Comparison of ENCODE assay signal across 9 mouse cellular contexts in genomic region chr14:24253611-24254202, GRCm38 (mm10). TPM values are rescaled to one million over a fixed set of nuclear protein-coding genes. Genes with fewer than 3 reads are reported as not detected.
A peak's percentile ranks its signal among the peaks of the same experiment; 100 is the strongest.
DNase-seq lines count a peak whose midpoint lies in the region; ATAC-seq lines count a peak whose summit lies in the region.
"Had no signal": no experiment of that assay in that cellular context is flagged by ENCODE, and none has a peak within 500 bp of the region (broad histone marks: within the 10 kb centered on the region; RNA-seq: fewer than 3 reads in every experiment).

No protein-coding gene starts in this region.

- no peaks in the 10 kb centered on the region for H3K36me3 ChIP-seq in embryonic facial prominence, embryonic 15.5 days
- H3K36me3 ChIP-seq in midbrain, embryonic 12.5 days, result no peaks in the 10 kb centered on the region

- ATAC-seq in embryonic facial prominence, embryonic 15.5 days (ENCODE audit: insufficient number of reproducible peaks, low FRiP score, low TSS enrichment, low read depth), result peak; percentile 88
- ATAC-seq in midbrain, embryonic 12.5 days (ENCODE audit: low FRiP score, low read depth), result peak; percentile 65

- peaks cover 26% of the 10 kb centered on the region for H3K4me1 ChIP-seq in embryonic facial prominence, embryonic 15.5 days
- H3K4me1 ChIP-seq in midbrain, embryonic 12.5 days, result peaks cover 13% of the 10 kb centered on the region

- WGBS in embryonic facial prominence, embryonic 15.5 days, result 3% methylated on average over 8 of the region's 8 CpGs
- 6% methylated on average over 8 of the region's 8 CpGs for WGBS in midbrain, embryonic 12.5 days

- peak overlapping the region; percentile 91 for H3K27ac ChIP-seq in embryonic facial prominence, embryonic 15.5 days (replicated peaks)
- H3K27ac ChIP-seq in midbrain, embryonic 12.5 days (replicated peaks), result peak overlapping the region; percentile 7; the same call in 1 of the 2 replicates

- H3K9ac ChIP-seq in embryonic facial prominence, embryonic 15.5 days, result no peak overlapping the region
- H3K9ac ChIP-seq in midbrain, embryonic 12.5 days (replicated peaks), result no peak overlapping the region

- DNase-seq in adrenal gland, postnatal 10 days, result peak; percentile 34
- DNase-seq in adrenal gland, postnatal 4 days (ENCODE audit: low spot score in 2 of 2), result no peak
- peak; percentile 50 for DNase-seq in kidney, adult 18-20 months
- no peak for DNase-seq in natural killer cell, adult 2 months (ENCODE audit: low spot score in 2 of 2)
- DNase-seq in cerebellum, adult 8-10 months, result no peak
- DNase-seq in frontal cortex, adult 2 months (ENCODE audit: extremely low spot score in 1 of 2, low spot score in 1 of 2), result no peak

- no peak overlapping the region for H3K4me3 ChIP-seq in embryonic facial prominence, embryonic 15.5 days (replicated peaks)
- H3K4me3 ChIP-seq in midbrain, embryonic 12.5 days, result no peak overlapping the region

- H3K4me2 ChIP-seq in embryonic facial prominence, embryonic 15.5 days (replicated peaks), result peak overlapping the region; percentile 39
- peak overlapping the region; percentile 29 for H3K4me2 ChIP-seq in midbrain, embryonic 12.5 days (replicated peaks)

- no peaks in the 10 kb centered on the region for H3K9me3 ChIP-seq in embryonic facial prominence, embryonic 15.5 days (replicated peaks)
- H3K9me3 ChIP-seq in midbrain, embryonic 12.5 days, result no peaks in the 10 kb centered on the region

- H3K27me3 ChIP-seq in embryonic facial prominence, embryonic 15.5 days, result no peaks in the 10 kb centered on the region
- peaks cover 5% of the 10 kb centered on the region; the same call in 1 of the 2 replicates for H3K27me3 ChIP-seq in midbrain, embryonic 12.5 days

RNA-seq across cellular contexts. Expression of gene Dlg5, which starts 8.0 kb away (rescaled TPM):
- total RNA-seq in adrenal gland, postnatal 10 days (2021), result 10 to 100 TPM; 31.9 to 37.6 TPM
- total RNA-seq in adrenal gland, postnatal 4 days (2021), result 10 to 100 TPM; 64.4 to 70.4 TPM
- polyA plus RNA-seq in embryonic facial prominence, embryonic 15.5 days (2015; fragmentation: Nextera tagmentation; extraction: Ambion mirVana), result 20.3 and 22.1 TPM in 2 replicates
- polyA plus RNA-seq in midbrain, embryonic 12.5 days (2016; fragmentation: Nextera tagmentation; extraction: Ambion mirVana), result 18.6 and 19.0 TPM in 2 replicates
- 29.8 and 32.3 TPM in 2 replicates for polyA plus RNA-seq in frontal cortex, adult 2 months (2012; rRNA removed)

RNA-seq across cellular contexts. Expression of gene E330034G19Rik, which starts 39.3 kb away (rescaled TPM):
- not detected for total RNA-seq in adrenal gland, postnatal 10 days (2021)
- not detected for total RNA-seq in adrenal gland, postnatal 4 days (2021)
- polyA plus RNA-seq in embryonic facial prominence, embryonic 15.5 days (2015; fragmentation: Nextera tagmentation; extraction: Ambion mirVana), result 0.12 and 0.20 TPM in 2 replicates
- polyA plus RNA-seq in midbrain, embryonic 12.5 days (2016; fragmentation: Nextera tagmentation; extraction: Ambion mirVana), result not detected in 2 replicates
- 0.08 and 0.11 TPM in 2 replicates for polyA plus RNA-seq in frontal cortex, adult 2 months (2012; rRNA removed)
- total RNA-seq: heart, postnatal 14 days had no signal

Comparison
In these comparisons a context has a peak if more than half of its experiments do, and no peak if none do; other contexts are left out.
1. DNase-seq: peak in adrenal gland, postnatal 10 days (single experiment) and kidney, adult 18-20 months (single experiment); none in adrenal gland, postnatal 4 days (0 of 2), natural killer cell, adult 2 months (0 of 2), cerebellum, adult 8-10 months (single experiment) and frontal cortex, adult 2 months (0 of 2).